Mouse (Mus musculus): ENCODE measurements around the gene Ccdc9.
"Not testable (repeated sequence)": the region's sequence is repeated elsewhere in the genome, so short reads cannot be mapped to it uniquely, and the experiment has no call there.

The Ccdc9 gene

GRCm38 (mm10) chr7:16273081-16273765 lies 13.4 kb downstream of the Ccdc9 start, which contains the start of gene Inafm1:
Inafm1 (minus strand) TSS chr7:16273617.
- DNase-seq (ENCODE audit: low read depth, low spot score), result peak; percentile 97

- DNase-seq (ENCODE audit: low read depth, low spot score), result peak; percentile 66
Measured at GRCm38 (mm10) chr7:16272681-16273080, 13.9 kb downstream of the Ccdc9 start.

- no peak for DNase-seq (ENCODE audit: low read depth, low spot score)
Measured at GRCm38 (mm10) chr7:16271139-16271538, 15.5 kb downstream of the Ccdc9 start.

GRCm38 (mm10) chr7:16266593-16266992 lies 20.0 kb downstream of the Ccdc9 start:
- not testable (repeated sequence) for DNase-seq (ENCODE audit: low read depth, low spot score)

- no peak for DNase-seq (ENCODE audit: low read depth, low spot score)
Measured at GRCm38 (mm10) chr7:16265856-16266255, 20.7 kb downstream of the Ccdc9 start.

- no peak for DNase-seq (ENCODE audit: low read depth, low spot score)
Measured at GRCm38 (mm10) chr7:16263843-16264242, 22.8 kb downstream of the Ccdc9 start.

GRCm38 (mm10) chr7:16263015-16263787 lies 23.4 kb downstream of the Ccdc9 start:
- peak; percentile 88 for DNase-seq (ENCODE audit: low read depth, low spot score)

GRCm38 (mm10) chr7:16261097-16261496 lies 25.5 kb downstream of the Ccdc9 start:
- no peak for DNase-seq (ENCODE audit: low read depth, low spot score)

- DNase-seq (ENCODE audit: low read depth, low spot score), result no peak
Measured at GRCm38 (mm10) chr7:16259110-16259590, 27.4 kb downstream of the Ccdc9 start, which contains the start of gene C5ar1. C5ar1 (minus strand) TSS chr7:16259540.

- no peak for DNase-seq (ENCODE audit: low read depth, low spot score)
Measured at GRCm38 (mm10) chr7:16257830-16258229, 28.8 kb downstream of the Ccdc9 start.

- not testable (repeated sequence) for DNase-seq (ENCODE audit: low read depth, low spot score)
Measured at GRCm38 (mm10) chr7:16255963-16256362, 30.6 kb downstream of the Ccdc9 start.

GRCm38 (mm10) chr7:16254195-16254594 lies 32.4 kb downstream of the Ccdc9 start:
- no peak for DNase-seq (ENCODE audit: low read depth, low spot score)

- DNase-seq (ENCODE audit: low read depth, low spot score), result no peak
Measured at GRCm38 (mm10) chr7:16250687-16251086, 35.9 kb downstream of the Ccdc9 start.

GRCm38 (mm10) chr7:16245958-16246357 lies 40.6 kb downstream of the Ccdc9 start:
- DNase-seq (ENCODE audit: low read depth, low spot score), result no peak

GRCm38 (mm10) chr7:16244067-16244466 lies 42.5 kb downstream of the Ccdc9 start, which contains the start of gene C5ar2:
C5ar2 (minus strand) TSS chr7:16244154.
- no peak for DNase-seq (ENCODE audit: low read depth, low spot score)

- no peak for DNase-seq (ENCODE audit: low read depth, low spot score)
Measured at GRCm38 (mm10) chr7:16242198-16242597, 44.4 kb downstream of the Ccdc9 start.

GRCm38 (mm10) chr7:16241787-16242186 lies 44.8 kb downstream of the Ccdc9 start:
- DNase-seq (ENCODE audit: low read depth, low spot score), result peak; percentile 59

GRCm38 (mm10) chr7:16240978-16241303 lies 45.7 kb downstream of the Ccdc9 start:
- no peak for DNase-seq (ENCODE audit: low read depth, low spot score)

- DNase-seq (ENCODE audit: low read depth, low spot score), result no peak
Measured at GRCm38 (mm10) chr7:16240281-16240977, 46.2 kb downstream of the Ccdc9 start.

GRCm38 (mm10) chr7:16239554-16239997 lies 47.0 kb downstream of the Ccdc9 start:
- no peak for DNase-seq (ENCODE audit: low read depth, low spot score)

GRCm38 (mm10) chr7:16229869-16230268 lies 56.7 kb downstream of the Ccdc9 start:
- DNase-seq (ENCODE audit: low read depth, low spot score), result peak; percentile 73
